Comparison of ENCODE assay signal across 8 mouse cellular contexts in genomic region chr6:120039668-120040556, GRCm38 (mm10). TPM values are rescaled to one million over a fixed set of nuclear protein-coding genes. Genes with fewer than 3 reads are reported as not detected.
DNase-seq lines count a peak whose midpoint lies in the region; ATAC-seq lines count a peak whose summit lies in the region.

No protein-coding gene starts in this region.

- H3K27ac ChIP-seq in embryonic facial prominence, embryonic 15.5 days (replicated peaks), result peak overlapping the region; percentile 86
- H3K27ac ChIP-seq in limb, embryonic 13.5 days, result peak overlapping the region; percentile 84; the same call in 1 of the 2 replicates
- H3K27ac ChIP-seq in midbrain, embryonic 15.5 days, result no peak overlapping the region; the same call in 1 of the 2 replicates

- 2% methylated on average over 24 of the region's 24 CpGs for WGBS in embryonic facial prominence, embryonic 15.5 days
- 3% methylated on average over 24 of the region's 24 CpGs for WGBS in limb, embryonic 13.5 days
- WGBS in midbrain, embryonic 15.5 days, result 1% methylated on average over 24 of the region's 24 CpGs

- peaks cover 8% of the 10 kb centered on the region for H3K4me1 ChIP-seq in embryonic facial prominence, embryonic 15.5 days
- peaks cover 16% of the 10 kb centered on the region for H3K4me1 ChIP-seq in limb, embryonic 13.5 days
- peaks cover 23% of the 10 kb centered on the region for H3K4me1 ChIP-seq in midbrain, embryonic 15.5 days

- DNase-seq in 416B (ENCODE audit: low read depth), result peak; percentile 98
- peak; percentile 77 to 87 for DNase-seq in adrenal gland, postnatal 36 days
- DNase-seq in heart, adult 9 months (ENCODE audit: low spot score in 2 of 2), result peak; percentile 83 to 89
- DNase-seq in kidney, adult 9 months, result peak; percentile 88
- peak; percentile 70 to 82 for DNase-seq in spleen, adult 18-20 months

- no peaks in the 10 kb centered on the region for H3K27me3 ChIP-seq in embryonic facial prominence, embryonic 15.5 days
- no peaks in the 10 kb centered on the region for H3K27me3 ChIP-seq in limb, embryonic 13.5 days
- H3K27me3 ChIP-seq in midbrain, embryonic 15.5 days (replicated peaks), result no peaks in the 10 kb centered on the region

- H3K9ac ChIP-seq in embryonic facial prominence, embryonic 15.5 days, result 0 out of 2 replicates have a peak overlapping the region, but pooled peaks have one; percentile 31
- peak overlapping the region; percentile 59 for H3K9ac ChIP-seq in limb, embryonic 13.5 days
- H3K9ac ChIP-seq in midbrain, embryonic 15.5 days, result peak overlapping the region; percentile 18; the same call in 1 of the 2 replicates

- no peaks in the 10 kb centered on the region for H3K9me3 ChIP-seq in embryonic facial prominence, embryonic 15.5 days (replicated peaks)
- H3K9me3 ChIP-seq in limb, embryonic 13.5 days, result no peaks in the 10 kb centered on the region
- H3K9me3 ChIP-seq in midbrain, embryonic 15.5 days, result no peaks in the 10 kb centered on the region

- H3K36me3 ChIP-seq in embryonic facial prominence, embryonic 15.5 days, result no peaks in the 10 kb centered on the region
- no peaks in the 10 kb centered on the region for H3K36me3 ChIP-seq in limb, embryonic 13.5 days
- no peaks in the 10 kb centered on the region for H3K36me3 ChIP-seq in midbrain, embryonic 15.5 days (replicated peaks)

- H3K4me3 ChIP-seq in embryonic facial prominence, embryonic 15.5 days (replicated peaks), result peak overlapping the region; percentile 85
- peak overlapping the region; percentile 97 for H3K4me3 ChIP-seq in limb, embryonic 13.5 days
- peak overlapping the region; percentile 82 for H3K4me3 ChIP-seq in midbrain, embryonic 15.5 days

- peak; percentile 15; the same call in 1 of the 2 replicates for ATAC-seq in embryonic facial prominence, embryonic 15.5 days (ENCODE audit: insufficient number of reproducible peaks, low FRiP score, low TSS enrichment, low read depth)
- ATAC-seq in limb, embryonic 13.5 days (ENCODE audit: low FRiP score, low read depth), result 0 out of 2 replicates have a peak, but pooled peaks have one; percentile 9
- peak; percentile 27; the same call in 1 of the 2 replicates for ATAC-seq in midbrain, embryonic 15.5 days (replicated peaks)

- peak overlapping the region; percentile 91 for H3K4me2 ChIP-seq in embryonic facial prominence, embryonic 15.5 days (replicated peaks)
- H3K4me2 ChIP-seq in limb, embryonic 13.5 days (replicated peaks), result peak overlapping the region; percentile 87
- peak overlapping the region; percentile 89 for H3K4me2 ChIP-seq in midbrain, embryonic 15.5 days

RNA-seq across cellular contexts. Expression of gene Wnk1, which starts 1.4 kb away (rescaled TPM):
- 100 to 1,000 TPM; 170 to 212 TPM for total RNA-seq in adrenal gland, postnatal 36 days (2021)
- polyA plus RNA-seq in embryonic facial prominence, embryonic 15.5 days (2015; fragmentation: Nextera tagmentation; extraction: Ambion mirVana), result 67.1 and 70.6 TPM in 2 replicates
- polyA plus RNA-seq in limb, embryonic 13.5 days (2015; fragmentation: Nextera tagmentation; extraction: Ambion mirVana), result 68.9 and 70.5 TPM in 2 replicates
- polyA plus RNA-seq in midbrain, embryonic 15.5 days (2015; fragmentation: Nextera tagmentation; extraction: Ambion mirVana), result 44.6 and 50.8 TPM in 2 replicates

RNA-seq across cellular contexts. Expression of gene Ninj2, which starts 53.2 kb away (rescaled TPM):
- not detected for total RNA-seq in adrenal gland, postnatal 36 days (2021)
- polyA plus RNA-seq in embryonic facial prominence, embryonic 15.5 days (2015; fragmentation: Nextera tagmentation; extraction: Ambion mirVana), result 0.49 TPM in 1 of 2 replicates, not detected in the other
- polyA plus RNA-seq in limb, embryonic 13.5 days (2015; fragmentation: Nextera tagmentation; extraction: Ambion mirVana), result 0.96 and 0.98 TPM in 2 replicates
- polyA plus RNA-seq in midbrain, embryonic 15.5 days (2015; fragmentation: Nextera tagmentation; extraction: Ambion mirVana), result not detected in 2 replicates
